Mouse (Mus musculus) adrenal gland, postnatal 14 days (tissue): ENCODE results near the gene Dstn. TPM values are rescaled to one million over a fixed set of nuclear protein-coding genes. Genes with fewer than 3 reads are reported as not detected.

Experiments
- DNase-seq: peaks from one replicate; pipeline ENCODE4 v3.0.0; 2021; ENCODE audit warnings: mixed read lengths
- total RNA-seq: library from RNA; stranded (reverse); gene quantifications from 2 replicates; pipeline ENCODE4 v1.2.3, GENCODE M21; 2021

Gene Dstn
- total RNA-seq, 1 experiment from 2014 or later, result 194 TPM

DNA sequence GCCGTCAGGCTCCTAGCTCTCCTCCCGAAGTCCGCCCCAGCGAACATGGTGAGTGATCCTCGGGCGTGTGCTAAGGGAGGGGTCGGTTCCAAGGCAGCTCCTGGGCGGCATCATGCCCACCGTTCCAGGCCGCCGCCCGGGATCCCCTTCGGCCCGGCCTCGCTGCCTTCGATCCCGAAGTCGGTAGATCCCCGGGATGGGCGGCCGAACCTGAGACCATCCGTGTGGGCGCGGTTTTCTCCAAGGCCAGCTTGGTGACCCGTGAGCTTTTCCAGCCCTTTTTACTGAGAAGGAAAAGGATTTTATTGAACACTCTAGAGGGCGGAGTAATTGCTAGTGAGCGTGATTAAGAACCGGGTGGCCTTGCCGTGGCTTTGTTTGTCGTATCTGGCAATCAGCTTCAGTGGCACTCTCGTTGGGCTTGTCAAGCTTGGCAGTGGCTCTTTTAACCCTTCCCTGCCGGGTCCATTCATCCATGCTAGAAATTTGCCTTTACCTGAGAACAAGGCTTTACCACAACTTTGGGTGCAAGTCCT is 548 bp downstream of the Dstn start:
- DNase-seq, result peak; percentile 72

DNA sequence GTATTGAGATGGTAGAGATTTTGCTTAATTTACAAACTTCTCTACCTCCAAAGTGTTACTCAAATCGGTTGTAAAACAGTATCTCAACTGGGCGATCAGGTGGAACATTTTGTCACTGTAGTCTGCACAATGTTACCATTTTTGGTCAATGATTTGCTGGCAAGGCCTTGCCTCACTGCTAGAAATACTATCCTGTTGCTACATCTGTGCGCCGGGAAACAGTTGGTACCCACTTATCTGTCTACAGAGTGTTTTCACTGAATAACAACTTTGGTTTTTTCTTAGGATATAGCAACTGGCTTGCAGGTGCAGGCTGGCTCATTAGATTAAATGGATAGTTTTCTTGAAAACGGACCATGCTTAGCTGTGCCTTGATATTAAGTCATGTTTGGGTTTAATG is 1.1 kb downstream of the Dstn start:
- peak; percentile 31 for DNase-seq

DNA sequence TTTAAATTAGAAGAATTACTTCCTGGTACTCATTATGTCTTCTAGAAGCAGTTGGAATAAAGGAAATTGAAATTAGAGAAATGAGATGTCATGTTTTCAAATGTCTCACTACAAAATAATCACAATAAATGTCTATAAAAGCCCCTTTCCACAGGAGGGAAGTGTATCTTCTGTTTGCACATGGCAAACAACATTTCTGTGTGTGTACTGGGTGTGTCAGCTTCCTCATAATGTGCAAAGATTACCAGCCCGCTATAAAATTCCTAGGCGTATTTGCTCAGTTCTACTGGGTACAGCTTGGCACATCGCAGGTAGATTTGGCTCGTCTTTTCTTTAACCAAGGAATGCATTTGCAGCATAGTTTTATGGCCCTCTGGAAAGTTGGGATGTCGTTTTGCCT is 2.5 kb downstream of the Dstn start:
- no peak for DNase-seq

DNA sequence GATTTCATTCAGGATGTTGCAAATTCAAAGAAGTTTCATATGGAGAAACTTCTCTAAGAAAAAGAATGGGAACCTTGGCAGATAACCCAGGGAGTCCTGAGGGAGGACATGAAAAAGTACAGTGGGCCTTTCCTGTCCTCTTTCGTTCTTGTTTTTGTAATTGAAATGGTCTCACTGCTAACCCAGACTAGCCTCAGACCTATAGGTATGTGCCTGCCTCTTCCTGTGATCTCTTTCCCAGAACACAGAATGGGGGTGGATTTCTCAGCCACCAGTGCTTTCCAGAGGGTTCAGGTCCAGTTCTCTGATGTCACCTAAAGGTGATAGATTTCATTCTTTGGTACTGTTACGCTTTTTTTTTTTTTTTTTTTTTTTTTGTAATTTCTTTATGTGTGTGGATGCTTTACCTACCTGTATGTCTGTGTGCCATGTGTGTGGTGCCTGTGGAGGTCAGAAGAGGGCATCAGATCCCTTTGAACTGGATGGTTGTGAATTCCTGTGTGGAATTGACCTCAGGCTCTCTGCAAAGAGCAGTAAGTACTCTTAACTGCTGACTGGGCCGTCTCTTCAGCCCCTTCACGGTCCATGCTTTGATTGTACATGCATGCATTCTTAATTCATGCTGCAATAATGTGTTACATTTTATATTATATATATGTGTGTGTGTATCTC is 3.8 kb downstream of the Dstn start:
- no peak for DNase-seq

DNA sequence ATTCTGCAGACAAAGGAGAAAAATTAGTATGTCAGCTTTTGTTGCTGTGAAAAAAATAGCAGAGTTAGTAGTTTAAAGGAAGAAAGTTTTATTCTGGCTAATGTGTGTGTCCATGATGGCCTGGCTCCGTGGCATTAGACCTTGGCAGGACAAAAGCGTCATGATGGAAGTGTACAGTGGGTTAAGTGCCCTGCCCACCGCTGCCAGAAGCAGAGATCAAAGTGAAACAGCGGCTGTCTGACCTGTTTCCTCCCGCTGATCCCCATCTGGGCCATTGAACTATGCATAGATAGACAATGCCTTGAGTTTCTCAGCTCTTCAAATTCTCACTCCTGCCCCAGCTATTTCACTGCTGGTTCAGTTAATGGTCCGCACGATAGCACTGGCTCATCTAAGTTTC is 9.0 kb downstream of the Dstn start:
- peak; percentile 52 for DNase-seq

DNA sequence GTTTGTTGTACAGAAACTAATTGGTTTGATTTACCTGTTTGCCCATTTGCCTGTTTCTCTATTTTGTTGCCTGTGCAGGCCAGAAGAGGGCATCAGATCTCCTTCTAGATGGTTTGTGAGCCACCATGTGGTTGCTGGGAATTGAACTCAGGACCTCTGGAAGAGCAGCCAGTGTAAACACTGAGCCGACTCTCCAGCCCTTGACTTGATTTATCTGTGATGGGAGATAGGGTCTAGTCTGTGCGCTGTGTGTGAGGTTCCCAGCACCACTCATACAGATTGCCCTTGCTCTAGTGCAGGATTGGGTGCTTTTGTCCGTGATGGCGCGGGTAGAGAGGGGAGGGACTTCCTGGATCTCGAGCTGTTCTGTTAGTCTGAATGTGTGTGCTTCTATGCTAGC is 10.7 kb downstream of the Dstn start:
- DNase-seq, result no peak

DNA sequence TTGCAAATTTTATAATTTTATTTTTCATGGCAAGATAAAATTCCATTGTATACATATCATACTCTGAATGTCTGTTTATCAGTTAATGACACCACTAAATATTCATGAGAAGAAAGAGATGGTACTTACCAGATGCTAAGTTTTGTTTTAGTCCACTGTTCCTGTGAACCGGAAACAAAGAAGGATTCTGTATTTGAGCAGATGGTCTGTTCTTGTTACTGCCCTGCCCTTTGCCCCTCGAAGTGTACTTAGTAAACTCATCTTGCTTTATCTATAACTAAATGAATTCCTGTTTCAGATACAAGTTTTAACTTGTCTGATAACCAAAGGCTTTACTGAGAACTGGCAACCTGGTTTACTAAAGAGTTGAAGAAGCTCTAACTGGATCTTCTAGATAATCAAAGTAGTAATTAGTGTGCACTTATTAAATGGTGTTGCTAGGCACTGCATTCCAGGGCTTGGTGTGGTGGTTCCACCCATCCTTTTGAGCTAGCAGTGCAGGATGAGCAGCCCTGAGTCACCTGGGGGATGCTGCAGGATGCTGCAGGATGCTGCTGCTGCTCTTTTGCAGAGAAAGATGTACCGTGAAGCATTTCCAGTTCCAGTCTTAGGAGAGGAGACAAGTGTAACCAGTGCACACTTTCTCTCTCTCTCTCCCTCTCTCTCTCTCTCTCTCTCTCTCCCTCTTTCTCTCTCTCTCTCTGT is 14.6 kb downstream of the Dstn start:
- no peak for DNase-seq

DNA sequence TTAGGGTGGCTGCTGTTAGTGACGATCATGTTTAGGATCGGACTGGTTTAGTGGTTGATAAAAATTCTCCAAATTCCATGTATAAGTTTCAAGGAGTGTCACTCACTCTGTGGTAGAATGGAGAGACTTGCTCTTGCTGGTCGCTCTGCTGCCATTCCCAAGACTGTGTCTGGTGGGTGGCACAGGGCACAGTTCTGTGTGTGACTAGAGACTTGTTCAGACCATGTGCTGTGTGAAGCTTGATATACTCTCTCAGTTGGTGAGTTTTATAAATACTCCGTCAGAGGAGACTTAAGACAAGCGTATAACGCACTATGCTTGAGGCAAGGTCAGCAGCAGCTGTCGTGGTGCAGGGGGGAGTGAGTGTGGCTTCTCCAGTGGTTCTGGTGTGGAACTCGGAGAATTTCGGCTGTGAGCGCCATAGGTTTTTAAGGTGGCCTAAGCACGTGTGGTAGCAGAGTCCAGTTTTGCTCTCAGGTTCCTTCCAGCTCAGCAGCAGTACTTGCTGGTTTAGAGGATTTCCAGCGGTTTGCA is 17.3 kb downstream of the Dstn start:
- DNase-seq, result no peak

DNA sequence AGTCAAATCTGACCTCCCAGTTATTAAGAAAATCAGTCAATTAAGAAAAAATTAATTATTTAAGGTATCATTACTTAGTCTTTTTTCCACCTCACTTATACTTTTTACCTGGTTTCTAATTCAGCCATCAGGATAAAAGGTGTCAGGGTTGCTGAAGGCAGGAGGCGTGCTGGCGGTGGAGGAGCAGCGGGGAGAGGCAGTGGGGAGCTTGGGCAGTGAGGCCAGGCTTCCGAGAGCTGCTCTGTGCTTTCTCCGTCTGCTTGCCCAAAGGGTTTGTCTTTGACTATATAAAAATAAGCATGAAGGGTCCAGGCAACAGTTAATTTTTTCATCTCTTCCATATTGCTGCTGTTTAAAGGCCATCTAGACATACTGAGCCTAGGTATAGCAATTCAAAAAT is 18.4 kb downstream of the Dstn start:
- no peak for DNase-seq

DNA sequence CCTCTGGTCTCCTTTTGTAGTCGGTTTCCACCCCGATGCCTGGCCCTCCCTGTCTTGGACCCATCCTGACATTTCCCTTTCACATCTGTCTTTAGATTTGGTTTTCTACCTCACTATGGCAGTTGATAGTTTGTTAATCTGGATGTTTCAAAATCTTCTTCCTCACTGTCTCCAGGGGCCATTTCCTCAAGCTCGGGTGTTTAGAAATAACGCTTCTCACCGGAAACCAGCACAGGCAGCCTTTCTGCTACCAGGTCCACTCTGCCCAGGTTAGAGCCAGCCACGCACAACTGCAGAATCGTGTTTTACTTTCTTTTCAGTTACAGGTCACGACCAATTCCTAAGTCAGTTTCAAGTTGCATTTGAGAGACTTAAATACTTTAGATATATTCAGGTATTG is 19.3 kb downstream of the Dstn start:
- no peak for DNase-seq

DNA sequence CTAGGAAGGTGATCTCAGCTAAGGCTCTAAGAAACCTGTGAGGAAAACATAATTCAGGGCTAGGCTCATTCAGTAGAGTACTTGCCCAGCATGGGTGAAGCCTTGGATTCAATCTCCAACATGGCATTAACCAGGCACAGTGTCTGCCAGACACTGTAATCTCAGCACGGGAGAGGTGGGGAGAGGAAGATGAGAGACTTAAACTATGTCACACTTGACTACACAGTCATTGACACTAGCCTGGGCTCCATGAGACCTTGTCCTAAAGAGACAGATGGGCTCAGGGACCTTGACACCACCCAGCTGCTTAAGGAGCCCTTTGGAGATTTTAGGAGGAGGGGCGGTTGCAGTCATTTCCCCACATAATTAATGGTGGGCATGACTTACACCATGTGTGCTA is 22.7 kb downstream of the Dstn start:
- DNase-seq, result no peak

DNA sequence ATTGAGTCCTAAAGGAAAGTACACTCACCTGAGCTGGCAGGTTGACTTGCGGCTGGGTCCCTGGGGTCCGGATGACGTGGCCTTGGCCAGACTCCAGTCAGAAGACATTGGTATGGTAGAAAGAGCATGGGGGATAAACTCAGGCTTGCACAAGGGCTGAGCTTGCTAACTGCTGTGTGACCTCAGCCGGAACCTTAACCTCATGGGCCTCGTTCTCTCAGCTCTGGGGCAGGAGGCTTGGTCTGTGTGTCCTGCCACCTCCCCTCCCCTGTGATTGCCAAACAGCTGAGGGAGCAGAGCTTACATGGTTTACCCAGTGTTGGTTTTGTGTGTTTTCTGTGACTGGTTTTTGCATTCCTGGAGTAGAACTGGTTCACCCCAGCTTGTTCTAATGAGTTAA is 25.3 kb downstream of the Dstn start:
- DNase-seq, result no peak

DNA sequence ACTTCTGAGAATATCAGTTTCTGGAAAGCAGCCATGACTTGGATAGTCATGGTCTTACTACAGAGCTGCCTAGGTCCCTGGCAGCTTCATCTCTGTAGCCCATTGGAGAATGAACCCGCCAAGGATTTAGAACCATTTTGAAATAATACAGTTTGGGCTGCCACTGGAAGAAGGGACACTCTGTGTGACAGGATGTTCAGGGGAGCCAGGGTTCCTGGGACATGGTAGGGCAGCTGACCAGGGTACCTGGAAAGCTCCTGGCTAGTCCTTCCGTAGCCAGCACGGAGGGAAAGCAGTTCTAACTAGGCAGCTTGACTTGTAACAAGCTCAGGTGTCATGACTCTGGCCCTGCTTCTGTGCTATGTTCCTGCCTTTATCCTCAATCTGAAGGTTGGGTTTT is 29.7 kb downstream of the Dstn start:
- DNase-seq, result no peak

DNA sequence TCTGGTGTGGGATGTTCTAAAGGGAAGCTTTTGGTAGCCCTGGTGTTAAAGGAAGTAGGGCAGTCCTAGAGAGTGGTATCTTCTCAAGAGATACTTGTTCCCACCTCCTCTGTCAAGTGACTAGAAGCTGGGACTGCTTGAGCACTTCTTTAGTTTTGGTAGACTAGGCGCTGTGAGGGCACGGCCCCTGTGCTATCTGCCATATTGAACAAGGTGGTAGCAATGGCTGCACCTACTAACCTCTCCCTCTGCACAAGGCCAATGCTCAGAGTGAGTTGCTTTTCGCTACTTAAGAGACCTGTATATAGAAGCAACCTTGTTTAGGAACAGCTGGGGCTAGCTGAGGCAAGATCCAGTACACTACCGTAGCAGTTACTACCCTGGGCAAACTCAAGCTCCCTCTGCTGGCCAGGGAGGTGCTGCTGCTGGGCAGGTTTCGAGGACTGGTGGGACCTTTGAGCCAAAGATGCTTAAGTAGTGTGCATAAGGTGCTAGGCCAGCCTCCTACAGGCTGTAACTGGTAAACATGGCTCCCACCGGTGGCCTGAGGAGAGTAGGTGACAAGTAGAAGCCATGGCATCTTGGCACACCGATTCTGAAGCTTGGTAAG is 30.5 kb downstream of the Dstn start:
- DNase-seq, result peak; percentile 60

DNA sequence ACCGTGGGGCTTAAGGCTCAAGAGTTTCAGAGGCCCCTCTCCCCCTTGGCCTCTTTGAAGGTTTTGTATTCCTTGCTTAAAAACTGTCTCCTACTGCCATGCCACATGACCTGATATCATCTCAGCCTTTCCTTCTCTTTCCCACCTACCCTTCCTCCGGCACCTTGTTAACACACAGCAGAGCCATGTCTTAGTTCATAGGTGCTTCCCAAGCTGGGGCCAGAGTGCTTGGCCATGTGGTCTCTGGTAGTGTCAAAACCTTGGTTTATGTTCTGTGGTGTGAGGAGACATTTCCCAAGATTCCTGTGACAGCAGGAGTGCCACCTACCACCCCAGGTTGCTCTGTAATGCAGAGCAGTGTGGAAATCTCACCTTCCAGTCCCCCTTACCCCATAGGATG is 31.3 kb downstream of the Dstn start:
- DNase-seq, result no peak

DNA sequence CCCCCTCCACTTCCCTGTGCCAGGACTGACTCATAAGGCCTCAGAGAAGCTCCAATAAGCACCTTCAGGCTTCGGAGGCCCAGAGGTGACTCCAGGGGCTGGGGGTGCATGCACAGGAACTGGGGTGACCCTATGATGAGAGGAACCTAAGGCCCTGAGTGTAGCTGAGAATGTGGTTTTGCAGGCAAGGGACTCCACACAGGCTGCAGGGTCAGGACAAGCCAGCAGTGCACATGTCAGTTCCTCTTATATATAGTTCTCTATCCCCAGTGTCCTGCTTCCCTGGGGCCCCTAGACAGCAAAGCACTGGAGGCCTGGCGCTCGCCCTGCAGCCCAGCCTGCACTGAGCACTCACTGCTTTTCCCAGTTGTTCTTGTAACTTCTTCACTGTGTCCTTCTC is 32.9 kb downstream of the Dstn start:
- DNase-seq, result no peak

DNA sequence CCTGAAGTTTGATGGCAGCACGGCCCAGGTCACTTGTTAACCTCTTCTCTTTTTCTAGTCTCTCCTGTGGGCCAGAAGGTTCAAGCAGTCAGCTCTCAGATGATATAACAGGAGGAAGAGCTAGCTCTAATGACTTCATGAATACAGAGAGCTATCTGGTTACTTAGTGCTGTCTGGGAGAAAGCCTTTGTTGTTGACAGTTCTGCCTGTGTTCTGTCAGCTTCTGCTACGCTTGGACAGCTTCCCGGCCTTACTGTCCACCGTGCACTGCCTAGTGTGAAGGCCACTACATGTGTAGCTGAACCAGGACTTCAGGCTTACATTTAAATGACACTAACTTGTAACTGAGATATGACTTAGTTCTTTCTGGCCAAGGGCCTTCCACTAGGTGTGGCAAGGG is 33.3 kb downstream of the Dstn start:
- no peak for DNase-seq

DNA sequence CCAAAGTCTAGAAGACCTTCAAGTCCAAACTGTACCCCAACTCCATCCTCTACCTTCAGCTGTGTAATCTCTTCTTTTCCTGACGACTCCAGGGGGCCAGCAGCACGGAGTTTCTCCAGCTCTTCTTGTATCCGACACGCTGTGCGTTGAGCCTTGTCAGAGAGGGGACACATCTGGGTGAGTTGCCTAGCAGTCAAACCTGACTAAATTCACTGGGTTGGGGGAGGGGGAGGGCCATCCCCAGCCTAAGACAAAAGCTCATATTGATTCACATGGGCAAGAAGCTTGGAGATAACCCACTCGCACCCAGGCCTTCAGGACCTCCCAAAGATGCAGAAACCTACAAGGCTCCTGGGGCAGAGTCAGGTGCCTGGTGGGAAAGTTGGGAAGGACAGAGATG is 34.1 kb downstream of the Dstn start:
- no peak for DNase-seq

DNA sequence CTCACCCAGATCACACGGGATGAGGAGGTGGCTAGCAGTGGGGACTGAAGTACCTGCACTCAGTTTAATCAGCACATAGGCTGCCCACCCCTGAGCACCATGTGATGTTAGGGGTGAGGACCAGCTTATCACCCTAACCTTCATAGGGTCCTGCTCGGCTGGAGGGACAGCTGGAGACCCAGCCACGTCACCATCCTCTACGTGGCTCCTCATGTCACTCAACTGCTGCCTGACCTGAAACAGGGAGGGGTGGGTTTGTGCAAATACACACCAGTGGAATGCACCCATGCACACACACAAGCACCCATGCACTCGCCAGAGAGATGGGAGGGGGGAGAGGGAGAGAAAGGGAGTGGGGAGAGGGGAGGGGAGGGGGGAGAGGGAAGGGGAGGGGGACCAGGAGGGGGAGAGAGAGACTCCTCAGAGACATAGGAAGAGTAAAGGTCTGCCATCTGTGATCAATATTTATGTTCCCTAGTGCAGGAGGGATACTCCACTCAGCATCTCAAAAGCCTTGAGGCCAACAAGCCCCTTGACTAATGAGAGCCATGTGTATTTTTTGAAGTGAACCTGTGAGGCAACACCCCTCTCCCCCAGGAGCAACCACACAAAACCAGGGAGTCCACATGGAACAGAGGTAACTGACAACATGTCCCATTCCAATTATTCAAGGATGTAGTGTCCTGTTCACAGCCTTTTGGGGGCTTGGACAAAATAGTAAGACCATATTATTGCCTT is 35.3 kb downstream of the Dstn start:
- no peak for DNase-seq

DNA sequence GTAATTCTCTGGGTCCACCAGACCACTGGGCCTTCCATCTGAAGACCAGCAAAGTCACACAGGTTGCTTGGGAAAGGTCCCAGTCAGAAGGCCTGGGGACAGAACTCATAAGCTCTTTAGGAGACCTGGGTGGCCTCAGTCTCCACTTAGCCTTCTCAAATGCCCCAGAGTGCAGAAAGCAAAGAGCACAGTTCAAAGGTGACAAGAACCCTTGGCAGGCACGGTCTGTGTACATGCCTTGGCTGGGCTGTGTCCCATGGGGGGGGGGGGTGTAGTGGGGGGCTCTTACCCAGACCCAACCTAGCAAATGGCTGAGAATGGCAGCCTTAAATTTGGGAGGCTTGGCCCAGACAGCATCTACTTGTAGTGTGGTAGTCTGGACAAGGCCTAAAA is 35.9 kb downstream of the Dstn start:
- DNase-seq, result no peak

DNA sequence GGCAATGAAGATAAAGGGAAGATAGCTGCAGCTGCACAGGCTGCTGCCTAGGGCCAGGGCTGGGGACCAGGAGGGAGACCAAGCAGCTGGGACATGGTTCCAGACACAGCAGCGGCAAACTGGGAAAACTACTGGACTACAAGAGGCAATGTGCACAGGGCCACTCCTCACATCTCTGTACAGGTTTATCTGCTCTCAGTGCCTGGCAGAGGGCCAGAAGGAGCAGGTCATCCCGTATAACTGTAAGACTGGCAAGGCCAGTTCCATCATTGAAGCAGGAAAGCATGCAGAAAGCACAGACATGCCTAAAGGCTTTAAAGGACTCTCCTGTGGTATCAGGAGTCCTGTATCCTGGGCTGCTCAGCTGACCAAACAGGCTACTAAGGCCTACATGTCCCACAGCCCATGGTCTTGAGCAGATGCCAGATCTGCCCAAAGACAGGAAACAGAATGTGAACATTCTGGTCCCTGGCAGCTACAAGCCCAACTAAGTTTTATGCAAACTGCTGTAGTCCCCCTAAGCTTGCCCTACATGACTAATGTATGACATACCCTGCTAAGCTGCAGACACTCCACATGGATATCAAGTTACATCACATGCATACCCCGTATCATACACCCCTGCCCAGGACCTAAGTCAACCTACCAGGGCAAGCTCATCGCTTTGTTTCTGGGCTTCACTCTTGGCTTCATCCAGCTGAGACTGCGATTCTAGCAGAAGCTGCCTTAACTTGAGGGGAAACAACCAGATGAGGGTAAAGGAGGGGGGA is 36.6 kb downstream of the Dstn start:
- DNase-seq, result peak; percentile 48

DNA sequence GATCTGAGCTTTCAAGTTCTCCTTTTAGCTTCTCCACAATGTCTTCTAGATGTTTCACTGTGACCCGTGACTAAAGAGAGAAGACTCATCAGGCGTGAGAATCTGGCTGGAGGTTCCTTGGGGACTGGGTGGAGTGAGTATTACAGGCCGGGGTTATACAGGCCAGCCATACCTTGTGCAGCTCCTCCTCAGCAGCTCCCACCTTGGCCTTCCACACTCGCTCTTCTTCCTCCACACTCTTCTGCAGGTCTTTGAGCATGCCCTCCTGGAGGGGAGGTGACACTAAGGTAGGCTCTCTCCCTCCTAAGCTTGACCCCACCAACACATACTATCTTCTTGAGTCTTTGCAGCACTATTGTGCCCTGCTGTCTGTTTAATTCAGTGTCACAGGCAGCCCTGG is 38.8 kb downstream of the Dstn start:
- DNase-seq, result no peak
